Mouse (Mus musculus): Measurements from ENCODE around the gene Slc13a2.

The Slc13a2 gene

DNA sequence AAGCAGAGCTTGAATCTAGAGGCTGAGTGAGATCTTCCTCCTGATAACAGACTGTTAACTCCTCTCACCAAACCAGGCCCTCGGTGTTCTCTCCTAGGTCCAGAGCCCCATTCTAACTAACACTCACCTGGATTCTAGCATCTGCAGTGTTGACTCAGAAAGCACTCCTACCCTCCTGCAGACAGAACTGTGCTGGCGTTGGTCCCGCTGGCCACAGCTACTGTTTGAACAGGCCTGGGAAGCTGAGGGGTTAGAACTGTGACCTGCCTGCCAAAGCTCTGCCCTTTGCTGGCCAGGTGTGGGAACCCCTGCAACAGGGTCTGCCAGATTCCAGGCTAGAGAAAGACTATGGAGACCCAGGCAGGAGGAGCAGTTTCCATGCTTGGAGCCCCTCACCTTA lies 29.3 kb downstream of the Slc13a2 start:
- no peak for DNase-seq (ENCODE audit: low read depth, low spot score)

GRCm38 (mm10) chr11:78386508-78387043 lies 35.4 kb downstream of the Slc13a2 start, which contains the start of gene Foxn1:
Gene Foxn1 (minus strand): TSS chr11:78386558.
- no peak for DNase-seq (ENCODE audit: low read depth, low spot score)

DNA sequence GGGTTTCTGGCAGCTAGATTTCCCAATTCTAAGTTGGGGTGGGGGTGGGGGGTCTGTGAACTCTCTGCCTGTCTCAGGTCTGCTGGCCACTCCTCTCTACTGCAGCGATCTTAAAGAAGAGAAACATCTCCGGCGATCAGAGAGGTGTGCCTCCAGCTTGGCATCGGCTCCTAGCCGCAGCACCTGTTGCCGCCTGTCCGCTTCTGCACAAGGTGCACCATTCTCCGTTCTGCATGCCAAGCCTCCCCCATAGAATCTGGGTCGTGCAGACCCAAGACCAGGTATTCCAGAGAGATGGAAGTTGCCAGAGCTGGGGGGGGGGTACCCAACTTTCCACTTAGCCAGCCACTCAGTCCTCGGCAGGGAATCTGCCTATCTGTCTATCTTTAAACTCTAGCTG lies 36.2 kb downstream of the Slc13a2 start:
- DNase-seq (ENCODE audit: low read depth, low spot score) = no peak

- no peak for DNase-seq (ENCODE audit: low read depth, low spot score)
Measured at GRCm38 (mm10) chr11:78382701-78383100, 39.3 kb downstream of the Slc13a2 start.

- no peak for DNase-seq (ENCODE audit: low read depth, low spot score)
Measured at GRCm38 (mm10) chr11:78382286-78382685, 39.7 kb downstream of the Slc13a2 start.

- DNase-seq (ENCODE audit: low read depth, low spot score) = no peak
Measured at GRCm38 (mm10) chr11:78380996-78381395, 41.0 kb downstream of the Slc13a2 start.

GRCm38 (mm10) chr11:78380351-78380750 lies 41.7 kb downstream of the Slc13a2 start:
- no peak for DNase-seq (ENCODE audit: low read depth, low spot score)

- DNase-seq (ENCODE audit: low read depth, low spot score) = no peak
Measured at GRCm38 (mm10) chr11:78377549-78378159, 44.4 kb downstream of the Slc13a2 start.

DNA sequence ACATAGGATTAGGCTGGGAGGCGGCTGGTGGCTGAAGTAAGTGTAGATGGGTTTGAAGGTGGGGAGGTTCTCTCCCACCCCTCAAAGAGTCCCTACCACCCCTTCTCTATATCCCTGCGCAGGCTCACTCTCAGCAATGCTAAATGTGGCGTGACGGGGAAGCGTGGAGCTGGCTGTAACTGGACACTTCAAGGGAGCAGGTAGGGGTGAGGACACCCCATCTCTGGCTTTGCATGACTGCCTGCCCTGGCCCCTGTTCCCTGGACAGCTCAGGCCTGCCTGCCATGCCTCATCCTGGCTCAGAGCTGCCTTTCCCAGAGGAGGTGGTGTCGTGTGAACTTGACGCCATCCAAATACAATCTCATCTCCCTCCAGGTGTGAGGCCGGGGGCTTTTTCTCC lies 47.9 kb downstream of the Slc13a2 start:
- DNase-seq (ENCODE audit: low read depth, low spot score) = no peak

DNA sequence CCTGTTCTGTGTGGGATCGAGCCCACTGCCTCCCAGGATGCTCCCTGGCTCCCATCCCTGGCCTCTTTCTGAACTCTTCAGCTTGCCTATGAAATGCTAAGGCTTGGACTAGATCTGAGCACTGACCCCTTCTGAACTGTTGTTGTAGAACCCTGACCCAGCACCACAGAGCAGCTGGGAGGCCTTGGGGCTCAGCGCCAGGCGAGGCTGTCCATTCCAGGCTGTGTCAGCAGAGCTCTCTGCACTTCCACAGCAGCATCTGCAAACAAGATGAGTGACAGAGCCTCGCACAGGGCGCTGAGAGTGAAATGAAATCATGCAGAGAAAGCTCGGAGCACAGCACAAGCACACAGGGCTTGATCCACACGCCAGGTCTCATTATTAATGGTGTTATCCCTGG lies 49.4 kb downstream of the Slc13a2 start:
- no peak for DNase-seq (ENCODE audit: low read depth, low spot score)

DNA sequence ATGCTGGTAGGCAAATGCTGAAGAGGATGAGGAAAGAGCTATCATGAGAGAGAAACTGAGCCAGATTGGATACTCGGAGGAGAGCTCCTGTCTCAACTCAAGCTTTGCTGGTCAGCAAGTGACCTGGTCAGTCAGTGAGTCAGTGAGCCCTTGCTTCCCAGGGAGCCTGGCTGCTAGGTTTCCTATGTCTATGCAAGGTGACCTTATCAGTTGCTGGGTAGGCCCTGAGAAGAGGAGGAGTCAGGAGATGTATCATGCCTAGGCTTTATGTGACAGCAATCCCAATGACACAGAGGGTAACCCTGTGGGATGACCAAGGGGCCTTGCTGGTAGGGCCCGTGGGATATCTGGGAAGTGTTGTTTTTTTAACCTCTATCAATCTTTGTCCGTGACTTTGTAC lies 49.9 kb downstream of the Slc13a2 start:
- no peak for DNase-seq (ENCODE audit: low read depth, low spot score)

GRCm38 (mm10) chr11:78371711-78372110 lies 50.3 kb downstream of the Slc13a2 start:
- no peak for DNase-seq (ENCODE audit: low read depth, low spot score)

- DNase-seq (ENCODE audit: low read depth, low spot score) = no peak
Measured at GRCm38 (mm10) chr11:78370389-78370788, 51.6 kb downstream of the Slc13a2 start.

DNA sequence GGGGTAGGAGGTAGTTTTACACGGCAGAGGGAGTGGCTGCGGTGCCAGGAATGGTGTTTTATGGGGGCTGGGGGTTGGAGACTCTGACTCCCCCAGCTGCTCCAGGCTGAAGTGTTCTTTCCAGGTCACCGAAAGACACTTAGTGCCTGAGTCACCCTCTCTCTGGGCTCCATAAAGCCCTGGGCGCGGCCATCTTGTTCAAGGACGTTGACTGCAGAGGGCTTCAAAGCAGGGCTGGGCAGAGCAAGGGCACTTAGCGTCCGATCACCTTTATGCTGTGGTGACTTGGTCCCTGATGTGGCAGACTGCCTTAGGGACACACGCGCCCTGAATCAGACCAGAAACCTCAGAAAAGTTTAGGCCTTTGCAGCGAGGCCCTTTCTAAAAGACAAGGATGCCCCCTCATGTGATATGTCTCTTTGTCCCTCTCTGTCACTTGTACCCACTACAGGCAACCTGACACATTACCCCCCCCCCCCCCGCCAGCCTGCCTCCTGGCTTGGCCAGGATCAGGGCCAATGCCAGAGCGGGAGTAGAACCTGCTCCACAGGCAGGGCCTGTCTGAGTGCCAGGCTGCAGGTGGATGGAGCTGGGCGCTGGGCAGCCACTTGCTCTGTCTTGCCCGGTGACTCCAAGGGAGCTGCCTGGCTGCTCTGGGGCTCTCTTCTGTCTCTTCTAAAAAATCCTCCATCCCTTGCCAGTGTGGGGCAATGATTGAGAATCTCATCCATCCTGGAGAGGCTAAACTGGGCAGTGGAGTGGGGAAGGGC lies 54.4 kb downstream of the Slc13a2 start:
- no peak for DNase-seq (ENCODE audit: low read depth, low spot score)

DNA sequence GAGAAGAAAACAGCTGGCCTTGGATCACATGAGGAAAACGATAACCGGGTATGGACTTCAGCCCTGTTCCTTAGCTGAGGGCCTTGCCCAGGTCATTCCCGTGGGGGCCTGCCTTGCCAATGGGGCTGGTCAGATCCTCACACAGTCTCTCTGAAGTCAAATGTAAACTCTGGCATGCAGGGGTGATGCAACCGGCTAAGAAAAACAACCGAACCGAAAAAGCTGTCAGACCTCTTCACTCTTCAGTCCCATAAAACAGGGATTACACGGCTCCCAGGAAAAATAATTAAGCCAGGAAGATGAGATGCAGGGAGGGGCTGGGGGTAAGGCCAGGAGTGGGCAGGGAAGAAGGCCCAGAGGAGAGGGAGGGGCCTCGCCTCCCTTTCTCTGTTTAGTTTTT lies 57.9 kb downstream of the Slc13a2 start:
- DNase-seq (ENCODE audit: low read depth, low spot score) = no peak

- DNase-seq (ENCODE audit: low read depth, low spot score) = no peak
Measured at GRCm38 (mm10) chr11:78363309-78364007, 58.6 kb downstream of the Slc13a2 start.

GRCm38 (mm10) chr11:78360789-78361131 lies 61.3 kb downstream of the Slc13a2 start:
- DNase-seq (ENCODE audit: low read depth, low spot score) = no peak

DNA sequence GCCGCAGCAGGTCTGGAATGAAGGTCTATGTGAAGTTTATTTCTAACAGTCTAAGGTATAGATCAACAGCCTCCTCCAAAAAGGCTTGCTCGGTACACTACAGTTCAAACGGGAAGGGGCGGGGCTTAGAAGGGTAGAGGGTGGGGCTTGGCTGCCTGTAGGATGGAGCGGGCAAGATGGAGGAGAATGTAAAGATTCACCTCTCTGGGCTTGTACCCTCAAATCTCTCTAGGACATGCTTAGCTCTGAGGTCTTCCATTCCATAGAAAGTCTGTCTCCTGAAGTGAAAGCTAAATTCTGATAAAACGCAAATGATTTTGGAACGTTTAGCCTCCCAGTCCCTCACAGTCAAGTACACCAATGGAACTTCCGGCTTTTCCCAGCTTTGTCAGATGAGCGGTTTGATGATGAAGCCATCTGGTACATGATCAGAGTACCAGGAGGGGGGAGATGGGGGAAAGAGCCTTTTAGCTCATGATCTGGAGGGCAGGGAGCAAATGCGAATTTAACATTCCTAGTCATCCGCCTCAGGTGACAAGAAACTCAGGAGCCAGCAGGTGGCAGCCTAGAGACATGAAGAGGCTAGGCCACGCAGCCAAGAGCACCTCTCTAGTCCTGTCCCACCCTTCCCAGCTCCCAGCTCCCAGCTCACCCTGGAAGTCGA lies 61.8 kb downstream of the Slc13a2 start:
- peak; percentile 64 for DNase-seq (ENCODE audit: low read depth, low spot score)

GRCm38 (mm10) chr11:78358330-78359007 lies 63.5 kb downstream of the Slc13a2 start:
- no peak for DNase-seq (ENCODE audit: low read depth, low spot score)

- peak; percentile 59 for DNase-seq (ENCODE audit: low read depth, low spot score)
Measured at GRCm38 (mm10) chr11:78355471-78356238, 66.4 kb downstream of the Slc13a2 start.

DNA sequence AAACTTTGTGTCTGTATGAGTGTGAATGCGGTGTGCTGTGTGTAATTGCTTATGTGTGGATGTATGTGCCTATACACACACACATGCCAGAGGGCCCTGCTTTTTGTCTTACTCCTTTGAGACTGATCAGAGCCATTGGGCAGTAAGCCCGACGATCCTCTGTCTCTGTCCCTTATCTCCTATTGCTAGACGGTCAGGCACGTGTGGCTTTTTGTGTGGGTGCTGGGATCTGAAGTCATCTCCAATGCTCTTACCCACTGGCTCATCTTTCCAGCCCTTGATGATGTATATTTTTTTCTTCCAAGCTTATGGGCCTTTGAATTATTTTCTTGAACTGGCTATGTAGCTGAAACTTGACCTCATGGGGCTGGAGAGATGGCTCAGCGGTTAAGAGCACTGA lies 67.1 kb downstream of the Slc13a2 start:
- DNase-seq (ENCODE audit: low read depth, low spot score) = no peak
